Mouse (Mus musculus) thymus, postnatal 4 days (tissue): ENCODE data around the gene Bcap29.
"Not testable (repeated sequence)": the region's sequence is repeated elsewhere in the genome, so short reads cannot be mapped to it uniquely, and the experiment has no call there.

ENCODE experiments used
- DNase-seq: peaks from one replicate; pipeline ENCODE4 v3.0.0; 2021

The Bcap29 gene

GRCm38 (mm10) chr12:31634343-31635239 is at the start of gene Bcap29:
Gene Bcap29, minus strand, starts transcription at chr12:31634658.
- peak; percentile 86 for DNase-seq

- no peak for DNase-seq
Observed at GRCm38 (mm10) chr12:31667187-31667586, 32.7 kb upstream of the Bcap29 start.

- no peak for DNase-seq
Observed at GRCm38 (mm10) chr12:31665999-31666398, 31.5 kb upstream of the Bcap29 start.

DNA sequence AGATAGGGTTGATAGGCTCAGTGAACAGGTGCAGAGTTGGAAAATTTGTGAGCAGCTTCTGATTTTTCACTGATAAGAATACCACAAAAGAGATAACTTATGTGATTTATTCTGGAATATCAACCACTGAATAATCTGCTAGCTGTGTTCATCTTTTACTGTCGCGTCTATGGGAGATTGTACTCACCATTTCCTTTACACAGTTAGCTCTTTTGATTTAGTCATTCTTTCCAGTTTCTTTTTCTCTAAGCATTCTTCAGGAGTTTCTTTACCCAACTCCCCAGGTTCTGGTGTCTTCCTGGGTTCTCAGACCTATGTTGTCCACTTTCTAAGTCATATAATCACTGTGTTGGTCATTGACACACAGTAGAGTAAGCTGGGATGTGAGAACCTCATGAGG is 22.4 kb upstream of the Bcap29 start:
- no peak for DNase-seq

- no peak for DNase-seq
Observed at GRCm38 (mm10) chr12:31654965-31655477, 20.6 kb upstream of the Bcap29 start.

- peak; percentile 98 for DNase-seq
Observed at GRCm38 (mm10) chr12:31654197-31654964, 19.9 kb upstream of the Bcap29 start, which contains the start of the genes Dus4l and Cog5. Gene Dus4l, minus strand, starts transcription at chr12:31654826. Gene Cog5, plus strand, starts transcription at chr12:31654869.

DNA sequence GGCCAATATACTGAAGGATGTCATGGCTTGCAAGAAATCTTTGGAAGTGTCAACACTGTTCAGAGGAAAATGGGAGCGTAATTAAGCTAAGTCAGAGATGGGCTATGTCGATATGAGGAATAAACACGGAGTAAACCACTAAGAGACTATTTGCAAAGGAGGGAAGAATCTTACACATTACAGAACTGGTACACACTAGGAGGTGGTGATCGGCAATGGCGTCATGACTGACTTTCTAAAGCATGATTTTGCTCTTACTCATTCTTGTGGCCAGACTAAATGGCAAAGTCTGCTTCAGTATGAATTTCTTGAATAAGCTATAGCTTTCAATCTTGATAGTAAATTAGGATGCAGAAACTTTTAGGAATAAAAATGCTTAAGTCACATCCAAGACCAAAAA is 19.2 kb upstream of the Bcap29 start:
- no peak for DNase-seq

DNA sequence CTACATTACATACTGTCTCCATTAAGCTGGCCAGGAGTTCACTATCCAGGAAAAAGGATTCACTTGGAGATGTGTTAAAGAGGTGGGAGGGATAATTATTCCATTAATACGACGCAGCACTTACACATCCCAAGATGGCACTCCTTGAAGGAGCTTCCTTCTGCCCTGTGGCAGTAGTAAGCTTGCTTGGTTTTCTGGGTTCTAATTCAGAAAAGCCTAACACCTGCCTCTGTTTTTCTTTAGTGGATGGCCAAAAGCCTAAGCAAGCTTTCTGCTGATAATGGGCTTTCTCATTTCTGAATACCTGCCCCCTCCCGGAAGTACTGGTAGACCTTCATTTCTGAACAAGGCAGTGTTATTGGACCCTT is 766 bp upstream of the Bcap29 start:
- DNase-seq = no peak

GRCm38 (mm10) chr12:31633970-31634342 is 502 bp downstream of the Bcap29 start:
- peak; percentile 42 for DNase-seq

DNA sequence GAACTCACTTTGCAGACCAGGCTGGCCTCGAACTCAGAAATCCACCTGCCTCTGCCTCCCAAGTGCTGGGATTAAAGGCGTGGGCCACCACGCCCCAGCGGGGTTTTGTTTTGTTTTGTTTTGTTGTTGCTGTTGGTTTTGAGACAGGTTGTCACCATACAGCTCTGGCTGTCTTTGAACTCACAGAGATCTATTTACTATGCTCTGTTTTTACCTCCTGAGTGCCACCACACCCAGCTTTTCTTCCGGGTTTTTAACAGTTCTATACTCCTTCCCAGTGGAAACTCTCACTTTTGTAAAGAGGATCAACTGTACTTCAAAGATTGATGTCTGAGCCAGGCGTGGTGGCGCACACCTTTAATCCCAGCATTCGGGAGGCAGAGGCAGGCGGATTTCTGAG is 6.1 kb downstream of the Bcap29 start:
- not testable (repeated sequence) for DNase-seq

- no peak for DNase-seq
Observed at GRCm38 (mm10) chr12:31625016-31625415, 9.4 kb downstream of the Bcap29 start.

DNA sequence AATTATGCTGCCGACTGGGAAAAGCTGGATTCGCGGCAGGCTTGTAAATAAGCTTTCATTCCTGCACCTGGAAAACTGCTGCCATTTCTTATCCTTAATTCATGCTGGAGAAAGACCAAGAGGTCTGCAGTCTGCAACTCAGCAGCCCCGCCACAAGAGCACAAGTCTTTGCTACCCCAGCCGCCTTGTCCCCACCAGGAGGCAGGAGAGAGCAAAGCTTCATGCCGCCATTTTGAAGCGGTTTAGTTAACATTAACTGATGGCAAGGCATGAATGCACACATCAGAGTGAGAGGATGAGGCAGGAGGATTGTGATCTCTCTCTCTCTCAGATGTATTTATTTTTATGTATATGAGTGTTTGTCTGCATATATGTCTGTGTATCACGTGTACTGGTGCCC is 14.4 kb downstream of the Bcap29 start:
- no peak for DNase-seq

- DNase-seq = no peak
Observed at GRCm38 (mm10) chr12:31613353-31613752, 21.1 kb downstream of the Bcap29 start.

DNA sequence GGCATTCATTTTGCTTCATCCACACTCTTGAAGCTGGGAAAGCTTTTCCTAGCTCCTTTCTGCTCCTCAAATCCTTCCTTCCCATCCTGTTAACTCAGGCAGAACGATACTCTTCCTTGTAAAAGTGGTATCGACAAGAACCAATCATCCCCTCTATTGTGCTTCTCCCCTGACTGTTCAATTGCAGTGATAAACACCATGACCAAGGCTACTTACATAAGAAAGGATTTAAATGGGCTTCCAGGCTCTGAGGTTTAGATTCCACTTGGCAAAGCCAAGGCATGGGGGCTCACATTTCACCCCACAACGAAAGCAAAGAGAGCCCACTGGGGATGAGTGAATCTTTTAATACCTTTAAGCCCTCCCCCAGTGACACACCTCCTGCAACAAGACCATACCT is 26.3 kb downstream of the Bcap29 start:
- no peak for DNase-seq

- no peak for DNase-seq
Observed at GRCm38 (mm10) chr12:31604894-31605293, 29.6 kb downstream of the Bcap29 start.

DNA sequence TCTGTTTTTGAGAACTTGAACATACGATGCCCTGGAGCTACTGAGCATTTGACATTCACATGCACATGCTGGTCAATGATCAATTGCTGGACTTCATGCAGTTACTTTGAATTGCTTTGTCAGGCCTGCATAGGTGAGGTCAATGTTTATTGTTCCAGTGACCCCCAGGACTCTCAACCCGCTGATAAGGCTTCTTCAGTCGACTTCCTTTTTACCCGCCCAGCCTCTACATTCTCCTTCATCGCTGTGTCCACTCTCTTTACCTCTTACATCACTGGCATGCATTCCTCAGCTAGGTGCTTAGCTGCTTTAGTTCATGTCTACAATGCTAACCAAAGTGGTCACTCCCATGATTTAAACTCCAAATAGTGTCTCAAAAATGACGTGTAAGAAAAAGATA is 30.9 kb downstream of the Bcap29 start:
- DNase-seq = no peak

GRCm38 (mm10) chr12:31594296-31594695 is 40.2 kb downstream of the Bcap29 start:
- DNase-seq = no peak

GRCm38 (mm10) chr12:31592011-31592410 is 42.4 kb downstream of the Bcap29 start:
- no peak for DNase-seq

DNA sequence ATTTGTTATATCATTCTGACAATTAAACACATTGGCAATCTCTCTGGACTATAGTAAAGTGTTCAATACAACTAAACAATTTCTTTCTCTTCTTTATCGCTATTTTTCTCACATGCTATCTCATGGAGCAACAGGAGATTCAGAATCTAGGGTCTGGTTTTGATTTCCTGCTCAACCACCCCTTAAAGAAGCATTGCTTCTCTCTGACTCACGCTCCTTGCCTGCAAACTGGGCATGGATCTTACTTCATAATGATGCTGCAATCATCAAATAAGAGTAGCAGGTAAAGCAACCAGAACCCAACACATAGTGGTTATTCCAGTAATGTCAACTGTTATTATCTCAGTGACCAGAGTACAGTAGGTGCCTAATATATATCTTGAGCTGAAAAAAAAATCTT is 50.7 kb downstream of the Bcap29 start:
- no peak for DNase-seq

GRCm38 (mm10) chr12:31582081-31582480 is 52.4 kb downstream of the Bcap29 start:
- no peak for DNase-seq

- no peak for DNase-seq
Observed at GRCm38 (mm10) chr12:31581319-31581810, 53.1 kb downstream of the Bcap29 start.

GRCm38 (mm10) chr12:31580634-31581318 is 53.7 kb downstream of the Bcap29 start:
- DNase-seq = no peak
